Mouse (Mus musculus) cerebellum, adult 2 months (tissue): ENCODE measurements around the gene Aqp7.

Experiments used
- CTCF ChIP-seq: fragments of 200-500 bp; IDR thresholded peaks from 2 replicates; pipeline ENCODE4 v1.5.1; 2011; ENCODE audit warnings: low read depth, mild to moderate bottlenecking, control low read depth, low read length, moderate library complexity, borderline replicate concordance; ENCODE audit not compliant: insufficient read depth
- POLR2A ChIP-seq: fragments of 200-500 bp; IDR thresholded peaks from 2 replicates; pipeline ENCODE4 v1.6.1; 2011; ENCODE audit warnings: low read length, control low read depth, borderline replicate concordance; ENCODE audit not compliant: insufficient read depth

GRCm38 (mm10) chr4:41040983-41041382, 7.0 kb downstream of the Aqp7 start:
- TF ChIP-seq CTCF, result no peak
- TF ChIP-seq POLR2A, result no peak
